Mouse (Mus musculus) mesoderm, embryonic 11.5 days (tissue): Measurements from ENCODE around the gene Car7.
A peak's percentile ranks its signal among the peaks of the same experiment; 100 is the strongest.

Experiments used
- DNase-seq: peaks from one replicate; pipeline ENCODE4 v3.0.0-alpha.2; 2012; ENCODE audit warnings: low read depth, low spot score

Car7 gene

DNA sequence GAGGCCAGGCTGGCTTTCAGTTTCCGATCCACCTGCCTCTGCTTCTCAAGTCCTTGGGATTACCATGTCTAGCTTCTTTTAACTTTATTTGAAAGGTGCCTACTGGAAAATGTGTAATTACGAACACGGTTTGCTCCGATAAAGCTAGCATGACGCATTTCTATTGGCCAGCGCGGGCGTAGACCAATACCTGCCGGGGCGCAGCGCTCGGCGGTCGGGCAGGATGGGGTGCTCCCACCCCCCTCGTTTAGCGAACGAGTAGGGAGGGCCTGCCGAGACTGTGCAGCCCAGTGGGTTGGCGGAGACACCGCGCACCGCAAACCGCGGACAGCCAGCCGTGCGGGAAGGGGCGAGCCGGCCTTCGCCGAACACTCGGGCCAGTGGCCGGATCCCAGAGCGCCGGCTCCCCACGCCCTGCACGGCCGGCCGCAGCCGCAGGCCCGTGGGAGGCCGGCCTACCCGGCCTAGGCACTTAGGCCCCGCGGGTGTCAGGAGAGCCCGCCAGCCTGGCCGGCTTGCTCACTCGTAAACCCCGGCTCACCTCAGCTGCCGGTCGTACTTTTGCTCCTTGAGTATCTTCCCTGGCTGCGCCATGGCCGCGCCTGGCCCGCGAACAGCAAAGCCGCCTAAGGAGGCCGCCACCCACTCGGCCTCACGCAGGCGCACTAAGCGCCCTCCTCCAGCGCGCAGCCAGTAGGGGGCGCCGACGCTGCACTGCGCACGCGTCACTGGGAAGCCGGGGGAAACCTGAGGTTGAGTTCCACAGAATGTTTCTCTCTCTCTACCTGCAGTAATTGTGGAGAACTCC, at the start of gene Car7, which contains the start of gene Nae1:
Gene Car7 (plus strand): TSS at position 719 of the 808 bp plus-strand sequence.
Gene Nae1 (minus strand): TSS at position 667 of the 808 bp plus-strand sequence.
- DNase-seq, result peak; percentile 95

DNA sequence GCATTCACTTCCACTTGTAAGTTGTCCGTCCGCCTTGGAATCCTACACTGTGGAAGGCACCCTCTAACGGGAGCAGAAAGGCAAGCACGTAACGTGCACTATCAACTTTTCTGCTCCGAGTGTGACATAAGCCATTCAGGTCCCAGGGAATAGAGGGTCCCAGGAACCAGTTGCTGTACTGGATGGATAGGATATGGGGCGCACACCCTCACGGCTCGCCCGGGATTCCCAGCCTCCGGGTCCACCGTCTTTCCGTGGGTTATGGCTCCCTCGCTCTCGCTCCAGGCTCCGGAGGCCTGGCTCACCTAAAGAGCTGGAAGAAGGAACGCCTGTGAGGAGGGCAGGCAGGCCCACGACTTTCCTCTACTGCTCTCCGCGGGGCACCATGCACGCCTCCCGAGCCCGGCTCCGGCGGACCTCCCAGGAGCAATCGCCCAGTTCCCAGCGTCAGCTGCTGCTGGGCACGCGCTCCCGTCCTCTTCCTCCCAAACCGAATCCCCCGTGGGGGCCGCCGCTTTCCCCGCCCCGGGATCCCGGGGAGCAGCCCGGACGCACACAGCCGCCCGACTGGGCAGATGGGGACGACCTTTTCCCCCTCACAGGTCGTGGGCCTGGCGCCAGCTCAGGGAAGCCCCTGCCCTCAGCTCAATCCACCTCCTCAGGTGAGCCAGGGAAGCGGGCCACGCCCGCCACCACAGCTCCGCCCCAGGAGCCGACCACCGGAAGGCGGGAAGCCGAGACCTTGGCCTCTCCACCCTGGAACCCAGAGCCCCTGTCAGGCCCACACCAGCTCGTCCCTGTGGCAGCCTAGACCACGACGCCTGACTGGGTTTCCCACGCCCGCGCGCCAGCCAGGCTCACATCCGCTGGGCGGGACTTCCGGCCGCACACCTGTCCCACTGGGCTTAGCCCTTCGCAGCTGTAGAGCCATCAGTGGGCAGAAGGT, 25.2 kb upstream of the Car7 start, which contains the start of gene Terb1:
Gene Terb1 (minus strand): TSS at position 850 of the 946 bp plus-strand sequence.
- DNase-seq, result peak; percentile 23

DNA sequence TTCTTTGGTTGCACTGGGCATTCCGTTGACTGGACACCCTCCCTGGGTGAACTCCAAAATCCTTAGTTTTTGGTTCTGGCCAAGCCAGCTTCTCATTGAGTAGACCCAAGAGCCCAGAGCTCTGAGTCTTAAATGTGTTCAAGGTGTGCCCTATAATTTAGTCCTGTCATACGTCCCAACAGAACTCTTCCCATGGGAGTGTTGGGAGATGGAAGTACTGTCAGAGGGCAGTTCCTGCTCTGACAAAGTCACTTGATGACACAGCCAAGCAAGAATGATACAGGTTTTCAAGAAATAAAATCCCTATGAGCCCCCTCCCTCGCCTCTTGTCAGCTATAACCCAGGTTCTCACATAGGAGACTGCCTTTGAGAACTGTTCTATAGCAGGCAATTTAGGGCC, 24.4 kb upstream of the Car7 start:
- DNase-seq, result no peak

DNA sequence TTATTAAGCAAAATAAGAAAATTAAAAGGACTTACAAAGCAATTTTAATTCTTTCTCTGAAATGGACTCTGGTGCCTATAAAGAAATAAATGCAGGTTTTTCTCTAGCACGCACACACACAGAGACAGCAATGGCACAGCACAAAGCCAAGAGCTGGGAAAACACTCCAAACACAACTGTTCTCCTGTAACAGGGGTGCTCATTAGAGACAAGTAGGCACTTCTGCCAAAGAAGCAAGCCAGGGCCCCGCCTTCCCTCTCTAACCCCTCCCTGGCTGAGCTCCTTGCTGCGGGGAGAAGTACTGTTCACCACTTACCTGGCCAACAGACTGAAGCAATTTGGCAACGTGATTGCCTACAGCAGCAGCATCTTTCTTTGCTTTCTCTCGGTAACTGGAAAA, 16.6 kb upstream of the Car7 start:
- DNase-seq, result no peak

DNA sequence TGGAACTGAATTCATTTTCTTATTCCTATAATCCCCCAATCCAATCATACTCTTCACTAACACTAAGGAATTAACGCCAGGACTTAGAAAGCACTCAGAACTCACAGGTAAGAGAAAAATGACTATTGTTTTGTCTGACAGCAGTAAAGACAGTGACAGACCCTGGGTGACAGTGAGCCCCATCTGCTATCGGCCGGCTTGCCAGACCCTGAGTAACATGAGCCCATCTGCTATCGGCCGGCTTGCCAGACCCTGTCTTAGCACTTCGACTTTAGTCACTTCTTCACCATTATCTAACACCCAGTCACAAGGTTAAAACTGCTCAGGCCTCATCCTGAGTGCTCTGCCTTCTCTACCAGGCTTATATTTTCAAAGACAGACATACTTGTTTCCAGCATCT, 4.8 kb upstream of the Car7 start:
- no peak for DNase-seq

DNA sequence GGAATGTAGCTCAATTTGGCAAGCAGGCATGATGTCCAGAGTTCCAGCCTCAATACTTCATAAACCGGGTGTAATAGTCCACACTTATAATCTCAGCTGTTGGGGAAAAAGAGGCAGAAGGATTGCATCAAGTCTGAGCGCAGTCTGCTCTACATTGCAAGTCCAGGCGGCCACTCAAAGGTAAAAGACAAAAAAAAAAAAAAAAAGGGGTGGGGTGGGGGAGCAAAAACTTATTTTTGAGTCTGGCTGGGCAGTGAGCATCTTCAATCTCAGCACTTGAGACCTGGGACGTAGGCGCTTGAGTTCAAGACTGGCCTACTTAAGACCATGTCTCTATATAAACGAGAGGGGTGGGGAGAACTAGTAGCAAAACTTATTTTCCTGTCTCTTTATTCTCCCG, 938 bp upstream of the Car7 start:
- no peak for DNase-seq

DNA sequence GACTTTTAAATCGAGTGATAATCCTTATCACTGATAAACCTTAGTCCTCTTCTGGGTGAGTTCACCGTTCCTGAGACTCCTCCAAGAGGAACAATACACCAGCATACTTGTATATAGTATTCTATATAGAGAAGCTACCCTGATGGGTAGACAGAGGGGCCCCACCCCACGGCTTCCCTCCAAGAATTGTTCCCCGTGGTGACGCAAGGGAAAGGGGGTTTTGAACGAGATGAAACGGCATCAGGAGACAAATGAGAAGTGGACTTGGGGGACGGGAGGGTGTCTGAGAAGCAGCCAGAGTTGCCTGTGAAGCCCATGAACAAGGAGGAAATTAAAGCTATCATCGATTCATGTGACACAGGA, 271 bp downstream of the Car7 start:
- DNase-seq, result no peak

DNA sequence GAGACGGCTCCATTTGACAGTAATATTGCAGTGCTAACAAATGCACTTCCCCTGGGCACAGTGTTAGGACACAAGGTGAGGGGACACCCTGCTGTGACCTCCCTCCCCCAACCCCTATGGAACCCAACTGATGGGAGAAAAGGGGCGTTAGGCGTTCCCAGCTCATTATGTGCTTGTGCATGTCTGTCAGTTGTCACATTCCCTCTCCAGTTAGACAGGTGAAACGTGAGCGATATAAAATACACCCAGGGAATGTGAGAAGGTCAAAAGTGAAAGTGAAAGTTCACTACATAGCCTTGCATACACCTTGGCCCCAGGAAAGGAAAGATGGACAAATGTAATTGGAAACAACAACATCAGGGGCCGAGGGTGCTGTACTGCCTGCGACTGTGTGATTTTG, 889 bp downstream of the Car7 start:
- DNase-seq, result no peak

DNA sequence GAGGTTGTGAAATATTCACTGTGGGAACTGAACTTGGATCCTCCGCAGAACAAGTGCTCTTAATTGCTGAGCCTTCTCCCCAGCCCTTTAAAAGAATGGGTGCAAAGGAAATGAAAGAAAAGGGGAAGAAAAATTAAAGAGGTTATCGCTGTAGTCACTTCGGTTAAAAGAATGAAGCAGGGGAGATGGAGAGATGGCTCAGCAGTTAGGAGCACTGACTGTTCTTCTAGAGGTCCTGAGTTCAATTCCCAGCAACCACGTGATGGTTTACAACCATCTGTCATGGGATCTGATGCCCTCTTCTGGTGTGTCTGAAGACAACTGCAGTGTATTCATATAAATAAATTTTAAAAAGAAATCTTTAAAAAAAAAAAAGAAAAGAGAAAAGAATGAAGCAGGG, 1.5 kb downstream of the Car7 start:
- no peak for DNase-seq

DNA sequence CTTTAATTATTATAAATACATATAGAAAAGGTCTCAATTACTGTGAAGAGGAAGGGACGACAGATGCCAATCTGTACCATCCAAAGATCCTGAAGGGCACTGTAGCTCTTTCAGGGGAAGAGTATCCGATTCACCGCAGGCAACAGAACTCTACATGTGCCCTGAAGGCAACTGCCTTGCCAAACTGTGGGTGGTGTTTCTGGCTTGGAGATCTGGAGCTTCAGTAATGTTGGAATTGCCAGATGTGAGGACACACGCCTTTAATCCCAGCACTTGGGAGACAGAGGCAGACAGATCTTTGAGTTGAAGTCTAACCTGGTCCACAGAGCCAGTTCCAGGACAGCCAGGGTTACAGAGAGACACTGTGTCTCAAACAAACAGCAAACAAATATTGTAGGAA, 4.4 kb downstream of the Car7 start:
- DNase-seq, result no peak

DNA sequence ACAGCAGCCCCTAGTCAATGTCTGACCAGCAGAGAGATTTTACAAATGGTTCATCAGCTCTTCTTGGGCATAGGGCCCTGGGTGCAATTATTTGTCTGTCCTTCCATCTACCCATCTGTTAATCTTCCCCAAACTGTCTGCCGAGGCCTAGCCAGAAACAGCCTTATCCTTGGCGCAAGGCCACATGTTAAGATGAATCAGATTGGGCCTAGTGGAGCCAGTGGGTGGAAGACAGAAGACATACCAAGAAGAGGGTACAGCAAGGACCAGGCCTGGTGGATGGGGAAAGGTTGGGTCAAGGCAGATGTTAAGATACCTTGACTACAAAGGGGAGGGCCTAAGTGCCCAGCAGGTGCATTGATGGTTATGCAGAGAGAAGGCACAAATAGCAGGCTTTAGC, 5.1 kb downstream of the Car7 start:
- no peak for DNase-seq

DNA sequence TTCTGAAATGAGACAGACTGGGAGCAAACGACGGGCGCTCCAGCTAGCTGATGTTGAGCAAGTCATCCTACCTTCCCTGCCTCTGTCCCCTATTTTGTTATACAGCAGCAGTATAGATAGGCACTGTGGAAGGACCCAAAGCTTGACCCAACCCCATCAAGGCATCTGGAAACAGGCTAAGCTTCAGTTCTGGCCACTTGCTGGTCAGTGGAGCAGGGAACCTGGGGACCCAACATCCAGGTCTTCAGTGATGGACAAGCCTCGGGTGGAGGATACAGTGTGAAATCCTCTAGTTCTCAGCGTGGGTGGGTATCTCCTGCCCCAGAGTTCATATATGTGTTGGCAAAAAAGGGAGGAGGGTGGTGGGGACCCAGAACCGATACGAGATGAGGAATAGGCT, 5.7 kb downstream of the Car7 start:
- no peak for DNase-seq

DNA sequence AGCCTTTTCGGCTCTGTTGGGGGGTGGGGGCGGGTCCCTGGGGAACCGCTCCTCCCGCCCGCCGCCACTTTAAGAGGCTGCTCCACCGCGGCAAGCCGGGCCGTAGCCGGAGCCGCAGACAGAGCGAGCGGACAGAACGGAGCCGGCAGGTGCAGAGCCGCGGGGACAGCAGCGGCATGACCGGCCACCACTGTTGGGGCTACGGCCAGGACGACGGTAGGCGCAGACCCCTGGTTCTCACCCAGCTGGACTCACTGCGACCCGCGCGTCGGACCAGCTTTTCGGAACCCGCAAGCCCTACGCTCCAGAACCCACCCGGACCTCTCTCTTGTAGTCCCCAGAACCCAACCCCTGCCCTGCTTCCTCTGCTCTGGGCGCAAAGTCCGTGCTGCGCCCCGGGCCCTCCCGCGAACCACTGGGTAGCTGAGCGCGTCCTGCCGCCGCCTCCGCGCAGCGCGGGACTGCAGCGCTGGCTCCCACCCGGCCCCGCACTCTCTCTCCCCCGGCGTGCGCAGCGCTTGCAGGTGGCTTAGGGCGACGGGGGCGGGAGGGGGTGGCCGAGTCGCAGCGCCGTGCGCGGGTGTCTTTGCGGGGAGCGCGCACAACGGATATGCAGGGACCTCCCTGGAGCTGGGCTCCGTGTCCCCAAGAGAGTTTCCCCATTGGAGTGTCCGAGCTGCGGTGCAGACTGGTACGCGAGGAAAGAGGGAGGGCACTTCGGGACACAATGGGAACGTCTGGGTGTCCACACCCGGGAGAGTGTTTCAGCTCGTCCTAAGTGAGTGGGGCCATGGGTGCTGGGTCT, 6.4 kb downstream of the Car7 start:
- DNase-seq, result no peak

DNA sequence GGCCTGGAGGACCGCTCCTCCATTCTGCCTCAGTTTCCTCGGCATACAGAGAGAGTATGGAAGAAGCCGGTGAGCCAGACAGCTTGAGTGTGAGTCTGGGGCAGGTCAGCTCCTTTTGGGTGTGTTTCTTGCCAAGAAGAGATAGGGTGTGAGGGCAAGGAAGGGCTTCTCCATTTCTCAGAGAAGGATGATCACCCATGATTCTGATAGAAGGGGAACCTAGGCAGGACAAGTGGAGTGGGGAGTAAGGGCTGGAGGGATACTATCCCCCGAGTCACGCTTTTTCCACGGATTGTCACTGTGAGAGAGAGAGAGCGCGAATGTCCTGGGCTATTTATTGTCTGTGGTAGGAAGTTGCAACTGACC, 7.0 kb downstream of the Car7 start:
- DNase-seq, result no peak

DNA sequence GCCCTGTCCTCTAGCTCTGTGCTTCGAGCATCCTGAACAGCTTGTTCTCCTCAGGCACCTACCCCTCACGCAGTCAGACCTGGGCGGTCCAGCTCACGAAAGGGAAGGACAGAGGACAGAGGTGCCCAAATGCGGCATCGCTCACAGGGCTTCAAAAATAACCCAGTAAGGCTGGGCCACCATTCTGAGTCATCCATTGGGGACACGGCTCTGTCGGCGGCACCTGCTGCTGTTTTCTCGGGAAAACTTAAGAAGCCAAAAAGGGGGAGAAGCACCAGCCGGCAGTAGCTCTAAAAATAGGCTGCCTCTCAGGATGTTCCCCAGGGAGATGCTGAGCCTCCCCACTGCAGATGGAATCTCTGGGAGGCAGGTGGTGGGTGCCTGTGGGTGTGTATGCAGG, 7.7 kb downstream of the Car7 start:
- no peak for DNase-seq

DNA sequence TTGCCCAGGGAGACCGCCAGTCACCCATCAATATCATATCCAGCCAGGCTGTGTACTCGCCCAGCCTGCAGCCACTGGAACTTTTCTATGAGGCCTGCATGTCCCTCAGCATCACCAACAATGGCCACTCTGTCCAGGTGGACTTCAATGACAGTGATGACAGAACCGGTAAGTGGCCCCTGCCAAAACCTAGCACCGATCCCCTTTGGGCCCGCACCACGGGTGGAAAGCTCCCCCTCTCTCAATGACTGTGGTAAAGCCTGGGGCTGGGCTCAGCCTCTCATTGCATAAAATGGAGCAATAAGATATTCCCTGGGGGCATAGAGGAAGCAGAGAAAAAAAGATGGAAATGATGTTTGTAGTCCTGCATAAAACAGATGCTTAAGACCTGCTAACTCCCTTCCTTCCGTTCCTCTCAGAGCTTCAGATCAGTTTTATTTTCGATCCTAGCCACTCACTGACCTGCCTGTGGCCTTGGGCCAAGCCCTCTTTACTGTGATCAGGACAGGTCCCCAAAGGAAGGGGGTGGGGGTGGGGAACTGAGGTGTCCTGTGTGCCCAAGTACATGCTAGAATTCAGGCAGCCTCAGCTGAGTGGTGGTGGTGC, 9.1 kb downstream of the Car7 start:
- no peak for DNase-seq

DNA sequence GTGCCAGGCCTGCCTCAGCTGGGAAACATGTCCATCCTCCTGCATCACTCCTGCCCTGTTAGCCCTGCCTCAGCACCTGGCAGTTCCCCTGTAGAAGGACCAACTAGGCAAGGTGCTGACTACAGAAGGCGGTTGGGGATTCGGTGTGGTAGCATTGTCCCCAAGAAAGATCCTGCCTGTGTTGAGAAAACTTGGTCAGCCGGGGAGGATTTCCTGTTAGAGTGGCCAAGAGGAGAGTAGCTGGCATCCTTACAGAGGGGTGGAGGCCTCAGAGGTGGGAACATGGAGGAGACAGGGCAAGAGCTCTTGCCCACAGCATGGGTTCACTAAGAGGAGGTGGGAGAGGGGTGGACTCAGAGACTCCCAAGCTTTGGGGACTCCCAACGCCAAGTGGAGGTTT, 20.7 kb downstream of the Car7 start:
- no peak for DNase-seq

DNA sequence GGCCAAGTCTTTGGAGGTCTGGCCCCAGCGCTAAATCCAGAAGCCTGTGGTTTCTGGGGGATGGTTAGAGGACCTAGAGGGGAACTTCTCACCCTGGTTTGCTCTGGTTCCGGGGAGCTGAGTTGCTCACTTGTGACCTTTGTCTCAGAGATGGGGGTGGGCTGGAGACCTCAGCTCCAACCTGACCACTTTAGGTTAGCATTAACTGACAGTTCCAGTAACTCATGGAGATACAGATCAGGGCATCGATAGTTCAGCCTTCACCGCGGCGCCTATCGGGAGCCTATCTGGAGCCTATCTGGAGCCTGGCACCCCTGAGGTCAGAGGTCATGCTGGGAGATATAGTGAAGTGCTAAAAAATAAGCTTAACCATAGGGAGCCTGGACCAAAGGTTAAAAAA, 22.7 kb downstream of the Car7 start:
- DNase-seq, result no peak

DNA sequence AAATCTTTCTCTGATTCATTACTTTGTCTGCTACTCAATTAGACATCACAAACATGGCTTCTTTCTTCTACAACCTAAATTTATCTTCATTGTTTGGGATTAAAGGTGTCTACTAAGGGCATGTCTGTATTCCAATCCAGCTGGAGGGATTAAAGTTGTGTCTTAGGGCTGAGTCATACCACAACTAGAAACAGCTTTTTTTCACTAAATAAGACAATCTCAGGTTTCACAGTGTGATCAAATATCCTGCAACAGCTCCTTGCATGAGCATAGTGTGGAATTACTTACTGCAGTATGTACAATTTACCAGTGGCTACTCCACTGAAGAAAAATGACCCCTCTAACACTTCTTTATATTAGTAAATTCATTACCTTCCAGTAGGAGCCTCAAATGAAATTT, 26.2 kb downstream of the Car7 start:
- no peak for DNase-seq

DNA sequence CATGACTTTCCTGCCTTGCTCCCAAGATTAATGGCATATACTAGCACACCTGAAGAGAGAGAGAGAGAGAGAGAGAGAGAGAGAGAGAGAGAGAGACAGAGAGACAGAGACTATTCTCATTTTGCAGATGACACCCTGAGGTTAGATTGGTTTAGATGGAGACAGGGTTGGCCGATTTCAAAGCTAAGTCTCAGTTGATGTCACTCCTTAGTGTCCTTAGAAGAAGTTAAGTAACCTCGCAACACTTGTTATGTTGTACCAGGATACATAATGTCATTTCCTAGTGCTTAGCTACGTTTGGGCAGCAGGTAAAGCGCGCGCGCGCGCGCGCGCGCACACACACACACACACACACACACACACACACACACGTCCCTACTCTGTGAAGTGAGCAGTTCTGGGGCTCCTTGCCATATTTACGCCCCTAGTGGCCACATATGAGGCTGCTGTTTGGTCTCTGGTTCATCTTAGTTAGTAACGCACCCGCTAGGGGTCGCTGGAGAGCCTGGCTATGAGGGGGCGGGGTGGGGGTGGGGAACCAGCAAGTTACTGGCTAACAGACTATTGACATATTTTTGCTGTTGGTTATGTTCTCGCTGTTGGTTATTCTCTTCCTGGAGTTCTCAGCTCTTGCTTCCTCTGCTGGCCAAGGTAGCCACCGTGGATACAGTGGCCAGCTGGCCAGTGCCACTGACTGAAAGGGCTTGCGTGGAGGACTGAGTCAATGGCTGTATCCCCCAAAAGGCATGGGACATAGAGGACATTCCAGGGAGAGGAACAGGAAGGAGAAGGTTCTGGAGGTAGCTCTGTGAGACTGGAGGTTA, 30.4 kb downstream of the Car7 start:
- peak; percentile 92 for DNase-seq

DNA sequence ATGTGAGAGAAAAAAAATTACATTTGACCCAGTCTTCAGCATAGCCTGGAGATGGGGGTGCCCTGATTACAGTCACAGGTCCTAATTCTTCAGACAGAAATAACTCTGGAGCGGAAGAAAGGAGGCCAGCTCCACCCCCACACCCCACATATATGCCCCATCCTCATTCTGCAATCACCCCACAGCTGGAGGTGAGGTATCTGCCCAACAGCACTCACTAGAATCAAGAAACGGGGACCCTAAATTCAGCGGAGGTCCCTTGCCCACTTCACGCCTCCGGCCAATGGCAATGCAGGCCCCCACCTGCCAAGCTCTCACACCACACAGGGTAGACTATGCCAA, 30.9 kb downstream of the Car7 start:
- no peak for DNase-seq
